Mouse (Mus musculus) neural tube, embryonic 12.5 days (tissue): ENCODE data around the gene Cluap1. TPM values are rescaled to one million over a fixed set of nuclear protein-coding genes. Genes with fewer than 3 reads are reported as not detected.
"Not testable (repeated sequence)": the region's sequence is repeated elsewhere in the genome, so short reads cannot be mapped to it uniquely, and the experiment has no call there.

Source experiments
- ATAC-seq: fragments of 200-750 bp; cut with Nextera tagmentation; 2 replicates; pipeline ENCODE4 v1.8.0; 2017; ENCODE audit warnings: low read depth, mild to moderate bottlenecking, moderate TSS enrichment, moderate library complexity; ENCODE audit not compliant: low FRiP score
- H3K27ac ChIP-seq: fragments of 300-500 bp; sonication (generic); 2 replicates; pipeline ENCODE4 v1.5.1; 2016
- H3K27me3 ChIP-seq: fragments of 300-500 bp; sonication (generic); replicated peaks from 2 replicates; pipeline ENCODE4 v1.6.1; 2016; ENCODE audit warnings: mild to moderate bottlenecking
- H3K36me3 ChIP-seq: fragments of 300-500 bp; sonication (generic); 2 replicates; pipeline ENCODE4 v1.6.1; 2016; ENCODE audit warnings: mild to moderate bottlenecking
- H3K4me1 ChIP-seq: fragments of 300-500 bp; sonication (generic); 2 replicates; pipeline ENCODE4 v1.6.1; 2016
- H3K4me2 ChIP-seq: fragments of 300-500 bp; sonication (generic); replicated peaks from 2 replicates; pipeline ENCODE4 v1.6.1; 2016; ENCODE audit warnings: mild to moderate bottlenecking
- H3K4me3 ChIP-seq: fragments of 300-500 bp; sonication (generic); 2 replicates; pipeline ENCODE4 v1.5.1; 2016
- H3K9ac ChIP-seq: fragments of 300-500 bp; sonication (generic); 2 replicates; pipeline ENCODE4 v1.6.1; 2016; ENCODE audit warnings: mild to moderate bottlenecking
- H3K9me3 ChIP-seq: fragments of 300-500 bp; sonication (generic); 2 replicates; pipeline ENCODE4 v1.6.1; 2016; ENCODE audit warnings: mild to moderate bottlenecking
- WGBS: fragments of 180-500 bp; shearing (Covaris S2); methylation state at CpG from one replicate; pipeline ENCODE4 v1.1.7; 2016; 5-methylcytosine and 5-hydroxymethylcytosine counted together
- polyA plus RNA-seq: library from polyadenylated mRNA; unstranded; fragments of >200 nt; fragmentation: Nextera tagmentation; extraction: Ambion mirVana; gene quantifications from 2 replicates; pipeline ENCODE4 v1.2.1, GENCODE M21; 2016

The Cluap1 gene
- polyA plus RNA-seq, 1 experiment from 2014 or later, result 23.8 TPM

DNA sequence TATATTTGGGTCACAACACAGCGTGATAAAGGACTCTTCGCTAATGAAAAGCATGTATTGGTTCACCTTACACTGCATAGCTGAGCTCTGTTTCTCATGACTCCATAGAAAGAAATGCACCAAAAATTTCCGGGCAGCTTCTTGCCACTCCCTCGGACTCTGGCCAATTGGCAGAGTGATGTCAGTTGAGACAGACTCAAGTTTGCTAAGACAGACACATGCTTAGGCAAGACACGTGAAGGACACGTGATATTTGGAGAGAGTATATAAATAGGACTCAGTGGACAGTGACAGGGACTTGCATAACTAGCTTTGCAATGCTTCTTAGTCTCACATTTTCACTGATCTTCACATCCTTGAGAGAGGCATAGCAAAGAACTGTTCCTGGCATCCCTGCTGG is 47.8 kb downstream of the Cluap1 start:
- Histone ChIP-seq H3K27ac (no peak overlapping the region), H3K36me3 (no peaks in the 10 kb centered on the region), H3K9me3 (no peaks in the 10 kb centered on the region), H3K27me3 (no peaks in the 10 kb centered on the region), H3K4me3 (no peak overlapping the region), H3K4me2 (no peak overlapping the region), H3K4me1 (no peaks in the 10 kb centered on the region), H3K9ac (no peak overlapping the region)
- WGBS, result 89% methylated on average over 6 of the region's 6 CpGs
- no peak for ATAC-seq

- H3K4me1 ChIP-seq, result no peaks in the 10 kb centered on the region
- no peak overlapping the region for H3K27ac ChIP-seq
- no peak overlapping the region for H3K4me3 ChIP-seq
- H3K4me2 ChIP-seq, result no peak overlapping the region
- WGBS, result 69% methylated on average over 2 of the region's 2 CpGs
- no peaks in the 10 kb centered on the region for H3K36me3 ChIP-seq
- ATAC-seq, result no peak
- H3K9me3 ChIP-seq, result no peaks in the 10 kb centered on the region
- no peak overlapping the region for H3K9ac ChIP-seq
- no peaks in the 10 kb centered on the region for H3K27me3 ChIP-seq
Observed at GRCm38 (mm10) chr16:3959261-3959660, 50.7 kb downstream of the Cluap1 start.

- H3K36me3 ChIP-seq, result no peaks in the 10 kb centered on the region
- H3K4me1 ChIP-seq, result no peaks in the 10 kb centered on the region
- H3K4me2 ChIP-seq, result no peak overlapping the region
- H3K4me3 ChIP-seq, result no peak overlapping the region
- H3K27ac ChIP-seq, result no peak overlapping the region
- no peaks in the 10 kb centered on the region for H3K27me3 ChIP-seq
- 80% methylated on average over 10 of the region's 10 CpGs for whole genome bisulfite sequencing
- H3K9ac ChIP-seq, result no peak overlapping the region
- no peaks in the 10 kb centered on the region for H3K9me3 ChIP-seq
- ATAC-seq, result no peak
Observed at GRCm38 (mm10) chr16:3964990-3965389, 56.4 kb downstream of the Cluap1 start.

DNA sequence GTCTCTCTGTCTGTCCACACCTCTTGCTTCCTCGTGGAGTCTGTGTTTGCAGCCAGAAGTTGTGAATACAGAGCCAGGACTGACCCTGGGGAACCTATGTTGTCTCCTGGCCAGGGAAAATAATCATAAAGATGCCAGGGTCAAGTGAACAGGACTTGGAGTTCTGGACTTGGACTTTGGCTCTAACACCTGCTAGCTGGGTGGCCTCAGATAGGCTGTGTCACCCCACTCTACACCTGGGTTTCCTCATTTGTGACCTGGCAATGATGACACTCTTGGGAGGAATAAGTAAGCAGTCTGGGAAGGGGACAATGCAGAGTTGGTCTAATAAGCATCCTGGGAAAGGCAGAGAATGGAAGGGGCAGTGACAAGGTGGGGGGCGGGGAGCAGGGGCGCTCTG is 56.9 kb downstream of the Cluap1 start:
- WGBS, result 85% methylated on average over 3 of the region's 3 CpGs
- no peak overlapping the region for H3K27ac ChIP-seq
- no peaks in the 10 kb centered on the region for H3K36me3 ChIP-seq
- no peaks in the 10 kb centered on the region for H3K4me1 ChIP-seq
- no peaks in the 10 kb centered on the region for H3K9me3 ChIP-seq
- H3K4me3 ChIP-seq, result no peak overlapping the region
- no peak overlapping the region for H3K9ac ChIP-seq
- no peak for ATAC-seq
- H3K4me2 ChIP-seq, result no peak overlapping the region
- H3K27me3 ChIP-seq, result no peaks in the 10 kb centered on the region

DNA sequence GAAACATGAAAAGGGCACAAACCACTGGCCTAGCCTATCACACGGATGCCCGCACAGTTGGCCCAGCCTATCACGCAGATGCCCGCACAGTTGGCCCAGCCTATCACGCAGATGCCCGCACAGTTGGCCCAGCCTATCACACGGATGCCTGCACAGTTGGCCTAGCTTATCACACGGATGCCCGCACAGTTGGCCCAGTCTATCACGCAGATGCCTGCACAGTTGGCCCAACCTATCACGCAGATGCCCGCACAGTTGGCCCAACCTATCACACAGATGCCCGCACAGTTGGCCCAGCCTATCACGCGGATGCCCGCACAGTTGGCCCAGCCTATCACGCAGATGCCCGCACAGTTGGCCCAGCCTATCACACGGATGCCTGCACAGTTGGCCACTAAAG is 65.9 kb downstream of the Cluap1 start:
- not testable (repeated sequence) for H3K4me1 ChIP-seq, H3K27me3 ChIP-seq, H3K4me2 ChIP-seq, H3K27ac ChIP-seq, ATAC-seq, H3K9ac ChIP-seq, H3K9me3 ChIP-seq, H3K4me3 ChIP-seq
- H3K36me3 ChIP-seq, result peaks cover 14% of the 10 kb centered on the region
- 90% methylated on average over 19 of the region's 19 CpGs for WGBS

GRCm38 (mm10) chr16:3975658-3976057 is 67.1 kb downstream of the Cluap1 start:
- Histone ChIP-seq H3K4me3 (no peak overlapping the region), H3K9ac (no peak overlapping the region), H3K27me3 (no peaks in the 10 kb centered on the region), H3K4me2 (no peak overlapping the region), H3K27ac (no peak overlapping the region), H3K36me3 (peaks cover 26% of the 10 kb centered on the region), H3K4me1 (no peaks in the 10 kb centered on the region), H3K9me3 (no peaks in the 10 kb centered on the region)
- WGBS, result 91% methylated on average over 7 of the region's 7 CpGs
- no peak for ATAC-seq

DNA sequence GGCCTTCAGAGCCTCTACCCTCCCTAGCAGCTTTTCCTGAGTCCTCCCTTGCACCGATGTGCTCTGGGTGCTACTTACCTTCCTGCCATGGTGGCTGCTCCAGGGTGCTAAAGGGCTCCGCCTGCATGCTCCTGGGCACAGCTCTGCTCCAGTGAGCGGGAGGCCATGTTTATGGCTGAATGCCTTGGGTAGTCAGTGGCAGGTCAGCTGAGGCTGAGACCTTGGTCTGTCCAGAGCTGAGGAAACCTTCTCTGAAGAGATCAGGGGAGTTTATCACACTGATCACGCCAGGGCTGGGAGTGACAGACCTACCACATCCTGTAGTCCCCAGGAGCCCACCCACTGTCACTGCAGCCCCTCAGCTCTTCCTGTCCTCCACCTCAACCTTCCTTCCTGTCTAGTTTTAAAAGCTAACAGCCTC is 67.7 kb downstream of the Cluap1 start, which contains the start of gene Nlrc3:
Gene Nlrc3 (minus strand): TSS at position 382 of the 421 bp plus-strand sequence.
- Histone ChIP-seq H3K4me2 (no peak within 1 kb of the TSS), H3K9ac (no peak within 1 kb of the TSS), H3K36me3 (peaks cover 32% of the 10 kb centered on the region), H3K27ac (no peak within 1 kb of the TSS), H3K4me1 (no peaks in the 10 kb centered on the region), H3K9me3 (no peaks in the 10 kb centered on the region), H3K27me3 (no peaks in the 10 kb centered on the region), H3K4me3 (no peak within 1 kb of the TSS)
- ATAC-seq, result no peak
- 77% methylated on average over 4 of the region's 4 CpGs for WGBS

DNA sequence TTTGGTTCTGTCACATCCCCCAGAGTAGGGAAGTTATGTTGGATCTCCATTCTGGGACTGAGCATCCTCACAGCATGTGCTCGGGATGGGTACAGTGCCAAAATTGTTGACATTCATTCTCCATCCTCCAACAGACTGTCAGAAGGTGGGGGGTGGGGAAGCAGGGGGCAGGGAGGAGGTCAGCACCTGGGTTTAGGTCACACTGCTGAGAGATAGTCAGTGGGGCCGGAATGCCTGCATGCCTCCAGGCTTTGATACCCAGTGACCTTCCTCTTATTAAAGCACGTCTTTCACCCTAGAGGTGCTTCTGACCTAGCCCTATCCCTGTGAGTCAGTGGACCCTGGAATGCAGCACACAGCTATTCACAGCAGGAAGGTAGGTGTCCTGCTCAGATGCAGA is 68.1 kb downstream of the Cluap1 start:
- Histone ChIP-seq H3K36me3 (peaks cover 37% of the 10 kb centered on the region), H3K27me3 (no peaks in the 10 kb centered on the region), H3K4me3 (no peak overlapping the region), H3K4me1 (no peaks in the 10 kb centered on the region), H3K4me2 (no peak overlapping the region), H3K9me3 (no peaks in the 10 kb centered on the region), H3K9ac (no peak overlapping the region), H3K27ac (no peak overlapping the region)
- 60% methylated on average over 3 of the region's 3 CpGs for WGBS
- ATAC-seq, result no peak

GRCm38 (mm10) chr16:3982173-3982572 is 73.6 kb downstream of the Cluap1 start:
- Histone ChIP-seq H3K4me1 (no peaks in the 10 kb centered on the region), H3K4me3 (no peak overlapping the region), H3K36me3 (peaks cover 90% of the 10 kb centered on the region), H3K4me2 (no peak overlapping the region), H3K27ac (no peak overlapping the region), H3K27me3 (no peaks in the 10 kb centered on the region), H3K9me3 (no peaks in the 10 kb centered on the region), H3K9ac (no peak overlapping the region)
- no peak for ATAC-seq
- 92% methylated on average over 4 of the region's 4 CpGs for WGBS

- no peak overlapping the region for H3K9ac ChIP-seq
- no peak overlapping the region for H3K4me2 ChIP-seq
- no peak for ATAC-seq
- H3K9me3 ChIP-seq, result no peaks in the 10 kb centered on the region
- H3K27ac ChIP-seq, result no peak overlapping the region
- peaks cover 97% of the 10 kb centered on the region for H3K36me3 ChIP-seq
- no peaks in the 10 kb centered on the region for H3K27me3 ChIP-seq
- 67% methylated on average over 7 of the region's 7 CpGs for WGBS
- H3K4me3 ChIP-seq, result no peak overlapping the region
- no peaks in the 10 kb centered on the region for H3K4me1 ChIP-seq
Observed at GRCm38 (mm10) chr16:3983146-3983700, 74.6 kb downstream of the Cluap1 start.

DNA sequence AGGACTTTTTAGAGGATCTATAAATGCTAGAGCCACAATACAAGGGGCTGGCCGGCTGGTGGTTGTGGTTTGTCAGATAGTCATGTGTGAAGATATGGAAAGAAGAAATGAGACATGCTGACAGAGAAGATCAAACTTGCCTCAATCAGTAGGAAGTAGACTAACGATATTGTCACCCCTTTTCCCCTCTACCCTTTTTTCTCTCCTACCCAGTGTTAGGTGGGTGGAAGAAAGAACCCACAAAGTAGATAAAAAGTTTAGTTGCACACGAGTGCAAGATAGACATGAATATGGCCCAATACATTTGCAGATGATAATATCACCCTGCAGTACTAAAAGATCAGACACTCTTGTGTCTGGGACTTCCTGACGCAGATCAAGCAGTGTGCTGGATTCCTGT is 79.8 kb downstream of the Cluap1 start:
- WGBS, result 92% methylated on average over 4 of the region's 4 CpGs
- Histone ChIP-seq H3K4me1 (no peaks in the 10 kb centered on the region), H3K4me2 (no peak overlapping the region), H3K27me3 (no peaks in the 10 kb centered on the region), H3K4me3 (no peak overlapping the region), H3K9me3 (no peaks in the 10 kb centered on the region), H3K36me3 (peaks cover 96% of the 10 kb centered on the region), H3K9ac (no peak overlapping the region), H3K27ac (no peak overlapping the region)
- ATAC-seq, result no peak
